Mouse (Mus musculus) cerebellum, adult 11-12 months (tissue): ENCODE measurements around the gene Disp2.

Experiments
- DNase-seq: peaks from one replicate; pipeline ENCODE4 v3.0.0; 2022

Gene Disp2

GRCm38 (mm10) chr2:118779504-118780480 lies at the start of gene Disp2:
Disp2 (plus strand) TSS chr2:118779719.
- DNase-seq = peak; percentile 96

GRCm38 (mm10) chr2:118729816-118730621 lies 49.5 kb upstream of the Disp2 start:
- DNase-seq = no peak

DNA sequence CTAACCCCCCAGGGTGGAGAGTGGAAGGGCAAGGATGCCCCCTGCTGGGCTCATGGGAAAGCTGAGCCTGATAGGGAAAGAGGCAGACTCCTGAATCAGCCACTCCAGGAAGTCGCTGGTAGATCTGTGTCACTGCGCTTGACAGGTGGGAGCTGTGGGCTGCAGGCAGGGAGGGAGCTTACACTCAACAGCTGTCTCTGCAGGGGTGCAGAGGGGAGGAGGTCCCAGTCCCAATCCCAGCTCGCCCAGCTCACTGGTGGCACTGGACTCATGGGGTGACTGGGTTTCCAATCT lies 49.0 kb upstream of the Disp2 start:
- no peak for DNase-seq

DNA sequence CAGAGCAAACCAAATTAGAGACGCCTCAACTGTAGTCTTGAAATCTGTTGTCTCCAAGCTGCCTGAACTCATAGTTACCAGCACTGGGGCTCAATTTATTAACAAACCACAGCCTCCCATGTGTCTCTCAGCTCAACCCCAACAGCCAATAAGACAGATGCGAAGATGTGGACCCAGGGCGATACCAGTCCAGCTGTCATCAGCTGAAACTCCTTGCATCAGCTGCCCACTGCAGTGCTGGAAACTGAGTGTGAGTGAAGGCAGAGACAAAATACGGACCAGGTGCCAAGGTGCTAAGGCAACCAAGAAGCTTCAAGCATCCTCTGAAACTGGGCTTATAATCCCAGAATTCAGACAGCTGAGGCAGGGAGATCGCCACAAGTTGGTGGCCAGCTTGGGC lies 47.5 kb upstream of the Disp2 start:
- no peak for DNase-seq

- no peak for DNase-seq
These were observed 46.2 kb upstream of the Disp2 start for GRCm38 (mm10) chr2:118733341-118733740.

GRCm38 (mm10) chr2:118740341-118740740 lies 39.2 kb upstream of the Disp2 start:
- no peak for DNase-seq

DNA sequence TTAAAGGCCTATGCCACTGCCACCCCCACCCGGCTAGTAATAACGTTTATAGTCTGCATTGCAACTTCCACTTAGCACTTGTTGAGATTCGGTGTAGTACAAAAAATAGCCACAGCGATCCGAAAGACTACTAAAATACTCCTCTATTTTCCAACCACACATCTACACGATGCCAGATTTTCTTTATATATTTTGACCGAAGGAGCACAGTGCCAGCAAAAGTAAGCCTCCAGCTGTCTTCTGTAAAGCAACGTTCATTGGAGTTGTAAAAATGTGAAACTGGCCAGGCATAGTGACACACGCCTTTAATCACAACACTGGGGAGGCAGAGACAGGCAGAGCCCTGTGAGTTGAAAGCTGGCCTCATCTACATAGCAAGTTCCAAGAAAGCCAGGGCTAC lies 38.3 kb upstream of the Disp2 start:
- DNase-seq = no peak

GRCm38 (mm10) chr2:118743261-118743943 lies 36.1 kb upstream of the Disp2 start:
- DNase-seq = peak; percentile 48

DNA sequence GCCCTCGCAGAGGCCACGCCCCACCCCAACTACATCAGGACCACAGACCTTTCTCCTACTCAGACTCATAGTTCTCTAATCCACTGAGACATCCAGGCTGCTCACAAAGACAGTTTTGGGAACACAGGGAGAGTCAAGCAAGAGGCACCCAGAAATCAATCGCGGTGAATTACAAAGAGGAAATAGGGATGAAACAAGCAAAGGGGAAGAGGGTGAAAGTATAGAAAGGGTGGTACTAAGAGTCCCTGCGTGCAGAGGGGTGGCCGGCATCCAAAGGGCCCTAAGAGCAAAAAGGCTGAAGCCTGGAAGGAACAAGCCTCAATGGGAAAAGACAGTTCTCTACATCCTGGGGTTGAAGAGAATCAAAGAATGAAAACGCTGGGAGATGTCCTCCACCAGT lies 34.9 kb upstream of the Disp2 start:
- DNase-seq = no peak

DNA sequence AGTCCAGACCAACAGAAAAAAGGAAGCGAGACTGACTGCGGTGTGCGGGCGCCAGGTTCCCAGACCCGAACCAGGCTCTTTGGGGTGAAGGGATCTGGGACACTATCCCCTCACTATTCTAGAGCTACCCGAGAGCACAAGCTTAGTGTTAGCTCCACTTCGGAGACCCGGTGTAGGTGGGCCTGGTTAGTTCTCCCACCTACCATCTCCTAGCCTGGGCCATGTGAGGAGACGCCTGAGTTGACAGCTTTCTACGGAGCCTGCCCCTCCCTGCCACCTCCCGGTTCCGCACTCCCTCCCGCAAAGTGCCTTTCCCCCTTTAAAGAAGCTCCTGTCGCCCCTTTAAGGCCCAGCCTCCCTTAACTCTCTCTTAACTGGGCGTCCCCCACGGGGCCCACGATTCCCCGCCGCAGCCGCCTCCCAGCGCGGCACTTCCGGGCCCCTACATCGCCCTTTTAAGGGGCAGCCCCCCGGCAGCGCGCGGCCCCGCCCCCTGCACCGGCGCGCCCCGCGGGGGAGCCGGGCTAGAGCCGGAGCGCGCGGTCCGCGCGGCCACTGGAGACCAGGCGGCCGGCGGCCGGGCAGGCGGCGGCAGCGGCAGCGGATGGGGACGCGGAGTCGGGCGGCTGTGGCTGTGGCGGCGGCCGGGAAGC lies 34.2 kb upstream of the Disp2 start, which contains the start of gene Inafm2:
Inafm2 (plus strand) TSS at position 527 of the 653 bp plus-strand sequence.
- peak; percentile 95 for DNase-seq

GRCm38 (mm10) chr2:118745915-118746901 lies 33.3 kb upstream of the Disp2 start:
- DNase-seq = peak; percentile 66

GRCm38 (mm10) chr2:118747301-118747960 lies 32.1 kb upstream of the Disp2 start:
- DNase-seq = peak; percentile 54

DNA sequence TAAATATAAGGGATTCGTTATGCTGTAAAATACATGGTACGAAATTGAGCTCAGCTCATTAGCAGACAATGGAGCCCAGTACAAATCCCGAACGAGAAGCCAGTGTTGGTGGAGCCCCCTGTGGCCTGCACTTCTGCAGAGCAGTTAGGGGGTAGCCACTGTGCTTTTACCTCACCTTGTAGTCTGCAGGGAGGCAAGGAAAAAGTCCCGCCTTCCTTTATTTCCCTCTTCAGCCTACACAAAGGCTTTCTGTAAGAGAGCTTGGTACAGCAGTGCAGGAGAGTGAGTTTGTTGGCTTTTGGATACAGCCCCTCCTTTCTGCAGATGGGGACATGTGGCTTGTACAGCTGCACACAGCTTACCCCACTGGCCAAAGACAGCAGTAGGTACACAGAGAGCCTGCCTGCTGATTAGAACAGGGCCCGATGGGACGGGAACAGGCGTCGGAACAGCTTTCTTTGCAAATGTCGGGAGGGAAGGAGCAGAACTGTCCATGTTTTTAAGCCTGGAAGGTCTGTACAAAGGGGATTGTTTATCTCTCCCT lies 30.1 kb upstream of the Disp2 start:
- DNase-seq = peak; percentile 12

DNA sequence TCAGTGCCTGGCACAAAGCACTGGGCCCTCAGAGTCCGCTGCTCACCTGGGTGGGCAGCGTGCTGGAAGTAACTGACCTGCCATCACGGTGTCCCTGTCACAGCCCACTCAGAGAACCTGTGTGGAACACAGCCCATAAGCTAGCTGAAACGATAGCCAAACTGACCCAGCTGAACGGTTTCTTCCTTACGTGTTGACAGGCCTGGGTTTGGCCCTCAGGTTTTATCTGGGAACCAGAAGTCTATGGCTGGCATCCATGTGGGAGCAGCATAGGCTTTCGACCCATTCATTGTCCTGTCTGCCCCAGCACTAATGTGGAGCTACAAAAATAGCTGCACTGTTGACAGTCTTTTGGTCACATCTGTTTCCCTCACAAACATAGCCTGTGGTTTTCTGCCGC lies 29.0 kb upstream of the Disp2 start:
- DNase-seq = peak; percentile 16

- DNase-seq = peak; percentile 17
These were observed 27.4 kb upstream of the Disp2 start for GRCm38 (mm10) chr2:118751896-118752791.

DNA sequence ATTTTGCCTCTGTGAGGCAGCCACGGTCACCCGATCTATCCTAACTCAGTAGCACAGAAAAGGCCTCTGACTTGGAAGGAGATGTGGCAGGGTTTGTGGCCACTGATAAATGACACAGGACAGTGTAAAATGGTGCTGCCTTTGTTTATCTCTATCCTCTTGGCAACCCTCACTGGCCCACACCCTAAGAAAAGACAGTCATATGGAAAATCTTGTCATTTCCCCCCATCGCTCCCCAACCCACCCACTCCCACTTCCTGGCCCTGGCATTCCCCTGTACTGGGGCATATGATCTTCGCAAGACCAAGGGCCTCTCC lies 26.8 kb upstream of the Disp2 start:
- no peak for DNase-seq

DNA sequence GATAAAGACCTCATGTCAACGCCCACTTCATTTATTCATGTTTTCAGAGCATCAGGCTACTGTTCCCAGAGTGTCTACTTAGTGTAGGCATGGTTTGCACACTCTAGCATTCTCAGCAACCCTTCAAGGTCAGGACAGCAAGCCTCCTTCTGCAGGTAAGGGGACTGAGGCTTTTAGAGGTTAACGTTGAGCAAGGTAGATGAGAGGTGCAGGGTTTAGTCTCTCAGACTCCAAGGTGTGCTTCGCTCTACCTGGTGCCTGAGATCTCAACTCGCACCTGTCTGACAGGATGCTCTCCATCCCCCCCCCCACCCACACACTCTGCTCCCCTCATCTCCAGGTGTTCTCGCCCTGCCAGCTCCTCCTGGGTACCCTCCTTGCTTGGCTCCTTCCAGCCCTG lies 25.4 kb upstream of the Disp2 start:
- DNase-seq = no peak

DNA sequence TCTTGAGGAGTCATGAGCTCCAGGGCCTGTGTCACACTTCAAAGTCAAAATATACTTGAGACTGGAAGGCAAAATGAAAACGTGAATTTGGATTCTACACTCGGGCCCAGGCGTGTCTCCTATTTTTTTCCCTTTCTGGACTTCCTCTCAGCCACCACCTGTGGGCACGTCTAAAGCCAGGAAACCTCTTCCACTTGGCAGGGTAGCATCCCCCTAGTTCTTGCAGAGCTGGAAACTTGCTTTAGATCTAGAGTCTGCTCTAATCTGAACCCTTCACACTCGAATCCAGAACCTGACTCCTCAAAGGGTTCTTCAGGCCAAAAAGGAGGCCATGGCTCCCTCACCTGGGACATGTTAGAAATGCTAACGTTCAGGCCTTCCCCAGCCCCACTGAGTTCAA lies 24.1 kb upstream of the Disp2 start:
- DNase-seq = no peak

DNA sequence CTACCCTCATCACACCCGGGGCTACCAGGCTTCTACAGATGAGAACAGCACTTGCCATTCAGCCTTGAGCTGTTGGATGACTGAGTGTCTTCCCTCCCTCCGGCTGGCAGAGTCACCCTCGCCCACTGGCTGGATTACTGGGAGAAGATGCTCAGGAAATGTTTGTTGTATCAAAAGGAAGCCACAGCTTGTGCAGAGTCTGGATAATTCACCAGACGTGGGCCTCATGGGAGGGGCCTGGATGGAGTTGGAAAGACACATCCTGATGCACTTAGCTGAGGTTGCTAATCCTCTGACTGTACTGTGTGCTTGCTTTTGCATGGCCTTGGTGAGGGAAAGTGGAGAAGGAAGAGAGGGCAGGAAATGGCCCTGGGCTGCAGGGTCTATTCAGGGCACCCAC lies 23.4 kb upstream of the Disp2 start:
- no peak for DNase-seq

DNA sequence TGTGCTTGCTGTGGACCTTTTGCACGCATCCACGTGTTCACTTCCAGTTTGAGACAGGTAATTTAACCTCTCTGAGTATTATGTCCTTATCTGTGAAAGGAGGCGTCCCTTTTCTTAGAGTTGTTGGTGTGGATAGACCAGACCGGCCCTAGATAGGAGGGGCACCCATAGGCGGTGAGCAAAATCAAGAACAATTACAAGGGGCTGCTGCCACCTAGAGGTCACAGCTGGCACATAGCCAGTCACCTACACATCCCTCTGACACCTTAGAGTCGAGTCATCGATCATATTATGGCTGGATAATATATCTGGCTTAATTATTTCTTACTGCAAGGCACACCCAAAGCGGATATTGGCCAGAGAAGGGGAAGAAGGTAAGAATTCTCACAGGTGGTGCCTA lies 19.7 kb upstream of the Disp2 start:
- DNase-seq = peak; percentile 55
